Mouse (Mus musculus) forebrain, embryonic 13.5 days (tissue): ENCODE measurements around the gene E2f7. TPM values are rescaled to one million over a fixed set of nuclear protein-coding genes. Genes with fewer than 3 reads are reported as not detected.
A peak's percentile ranks its signal among the peaks of the same experiment; 100 is the strongest.

Experiments
- ATAC-seq: fragments of 200-750 bp; cut with Nextera tagmentation; 2 replicates; pipeline ENCODE4 v1.8.0; 2017
- H3K27ac ChIP-seq: fragments of 300-500 bp; sonication (generic); 2 replicates; pipeline ENCODE4 v1.5.1; 2015; ENCODE audit warnings: inconsistent platforms, mild to moderate bottlenecking, moderate library complexity
- H3K27me3 ChIP-seq: fragments of 300-500 bp; sonication (generic); 2 replicates; pipeline ENCODE4 v1.6.1; 2015; ENCODE audit warnings: mild to moderate bottlenecking, inconsistent platforms
- H3K36me3 ChIP-seq: fragments of 300-500 bp; sonication (generic); 2 replicates; pipeline ENCODE4 v1.6.1; 2015; ENCODE audit warnings: mild to moderate bottlenecking, inconsistent platforms; ENCODE audit not compliant: poor library complexity, severe bottlenecking
- H3K4me1 ChIP-seq: fragments of 300-500 bp; sonication (generic); 2 replicates; pipeline ENCODE4 v1.6.1; 2015; ENCODE audit warnings: inconsistent platforms
- H3K4me2 ChIP-seq: fragments of 300-500 bp; sonication (generic); 2 replicates; pipeline ENCODE4 v1.6.1; 2015; ENCODE audit warnings: inconsistent platforms, mild to moderate bottlenecking, moderate library complexity
- H3K4me3 ChIP-seq: fragments of 300-500 bp; sonication (generic); 2 replicates; pipeline ENCODE4 v1.5.1; 2015; ENCODE audit warnings: mild to moderate bottlenecking, inconsistent platforms
- H3K9ac ChIP-seq: fragments of 300-500 bp; sonication (generic); 2 replicates; pipeline ENCODE4 v1.6.1; 2015; ENCODE audit warnings: mild to moderate bottlenecking, inconsistent platforms
- H3K9me3 ChIP-seq: fragments of 300-500 bp; sonication (generic); replicated peaks from 2 replicates; pipeline ENCODE4 v1.6.1; 2016; ENCODE audit warnings: inconsistent platforms
- WGBS: fragments of 180-500 bp; shearing (Covaris S2); methylation state at CpG from one replicate; pipeline ENCODE4 v1.1.7; 2015; 5-methylcytosine and 5-hydroxymethylcytosine counted together
- polyA plus RNA-seq: library from polyadenylated mRNA; unstranded; fragments of >200 nt; fragmentation: Nextera tagmentation; extraction: Ambion mirVana; gene quantifications from 2 replicates; pipeline ENCODE4 v1.2.1, GENCODE M21; 2015

Gene E2f7
- polyA plus RNA-seq: 21.5 and 23.7 TPM in 2 replicates

DNA sequence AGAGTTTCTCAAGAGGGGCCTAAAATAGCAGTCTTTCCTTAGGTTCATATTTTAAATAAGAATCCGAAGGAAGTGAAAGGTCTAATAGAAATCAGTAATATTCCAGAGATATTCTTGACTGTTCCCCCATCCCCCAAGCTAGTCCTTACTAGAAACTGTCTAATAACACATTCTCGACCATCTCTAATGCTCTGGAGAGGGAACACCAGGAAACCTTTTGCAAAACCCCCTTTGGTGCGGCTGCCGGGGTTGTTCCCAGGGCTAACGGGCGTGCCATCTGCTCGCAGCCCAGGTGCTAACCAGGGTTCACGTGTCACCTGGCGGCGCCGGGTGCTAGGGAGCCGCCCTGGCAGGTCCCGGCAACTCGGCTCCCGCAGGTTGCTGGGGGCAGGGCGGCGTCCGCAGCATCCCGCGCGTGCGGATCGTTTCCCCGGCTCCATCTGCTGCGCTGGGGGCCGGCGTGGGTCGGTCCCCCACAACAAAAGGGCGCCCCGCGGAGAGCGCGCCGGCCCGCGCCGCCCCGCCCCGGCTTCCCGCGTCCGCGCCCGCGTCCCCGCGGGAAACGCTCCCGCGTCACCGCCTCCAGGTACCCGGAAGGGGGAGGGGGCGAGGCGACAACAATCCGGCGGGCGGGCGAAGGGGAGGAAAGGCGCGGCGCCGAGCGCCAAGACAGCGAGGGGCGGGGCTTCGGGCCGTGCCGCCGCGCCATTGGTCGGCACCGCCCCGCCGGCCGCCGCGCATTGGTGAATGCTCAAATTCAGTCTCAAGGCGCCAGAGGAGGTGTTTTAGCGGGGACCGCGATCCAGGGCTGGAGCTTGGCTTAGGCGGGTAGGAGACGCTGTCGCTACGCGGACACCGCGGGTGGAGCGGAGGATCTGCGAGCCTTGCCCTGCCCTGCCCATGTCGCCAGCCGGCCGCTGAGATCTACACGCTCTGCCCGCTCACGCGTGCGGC, at the start of gene E2f7:
E2f7 (plus strand) TSS at position 754 of the 954 bp plus-strand sequence.
- Histone ChIP-seq H3K27me3 (no peaks in the 10 kb centered on the region), H3K9ac (peak within 1 kb of the TSS; percentile 86), H3K36me3 (peaks cover 25% of the 10 kb centered on the region), H3K4me1 (peaks cover 22% of the 10 kb centered on the region), H3K4me3 (peak within 1 kb of the TSS; percentile 79), H3K4me2 (peak within 1 kb of the TSS; percentile 86), H3K27ac (peak within 1 kb of the TSS; percentile 69), H3K9me3 (no peaks in the 10 kb centered on the region)
- peak; percentile 98 for ATAC-seq
- WGBS: under 1% methylated on average over 76 of the region's 98 CpGs

DNA sequence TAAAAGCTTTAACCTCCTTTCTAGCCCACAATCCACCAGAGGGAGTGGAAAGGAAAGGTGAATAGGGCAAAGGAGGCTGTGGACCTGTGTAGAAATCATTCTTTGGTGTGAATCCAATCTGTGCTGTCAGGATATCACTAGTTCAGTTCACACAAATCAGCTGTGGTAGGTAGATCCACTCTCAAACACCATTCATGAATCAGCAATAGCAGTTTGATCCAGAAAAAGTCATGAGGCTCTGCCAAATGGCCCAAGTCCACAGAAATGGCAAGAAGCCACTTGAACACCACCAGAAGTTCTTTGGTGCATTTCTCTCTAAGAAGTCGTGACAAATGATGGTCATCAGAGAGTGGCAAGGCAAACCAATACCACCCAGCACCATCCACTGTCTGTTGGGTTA, 44.0 kb upstream of the E2f7 start:
- H3K27me3 ChIP-seq: no peaks in the 10 kb centered on the region
- no peaks in the 10 kb centered on the region for H3K4me1 ChIP-seq
- no peak overlapping the region for H3K27ac ChIP-seq
- H3K36me3 ChIP-seq: no peaks in the 10 kb centered on the region
- no peak for ATAC-seq
- no peak overlapping the region for H3K4me3 ChIP-seq
- no peak overlapping the region for H3K4me2 ChIP-seq
- no peak overlapping the region for H3K9ac ChIP-seq
- WGBS: 84% methylated on average over 1 of the region's 1 CpGs
- no peaks in the 10 kb centered on the region for H3K9me3 ChIP-seq

DNA sequence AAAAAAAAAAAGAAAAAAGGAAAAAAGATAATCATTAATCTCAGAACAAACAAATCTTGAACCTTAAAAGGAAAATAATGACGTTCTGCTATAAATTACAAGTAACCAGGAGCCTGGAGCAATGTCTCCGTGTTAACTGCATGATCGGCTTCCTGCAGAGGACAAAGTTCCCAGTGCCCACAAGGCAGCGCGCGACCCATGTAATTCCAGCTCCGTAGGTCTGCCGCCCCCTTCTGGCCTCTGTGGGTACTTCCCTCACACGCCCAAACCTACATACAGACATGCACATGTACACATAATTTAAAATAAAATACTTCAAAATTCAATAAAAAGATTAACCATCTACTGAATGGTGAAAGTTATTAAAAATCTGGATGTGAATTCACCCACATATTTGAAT, 39.6 kb upstream of the E2f7 start:
- Histone ChIP-seq H3K36me3 (no peaks in the 10 kb centered on the region), H3K9me3 (no peaks in the 10 kb centered on the region), H3K27me3 (no peaks in the 10 kb centered on the region), H3K27ac (no peak overlapping the region), H3K4me1 (no peaks in the 10 kb centered on the region), H3K4me3 (no peak overlapping the region), H3K9ac (no peak overlapping the region), H3K4me2 (no peak overlapping the region)
- no peak for ATAC-seq
- 54% methylated on average over 9 of the region's 9 CpGs for WGBS

DNA sequence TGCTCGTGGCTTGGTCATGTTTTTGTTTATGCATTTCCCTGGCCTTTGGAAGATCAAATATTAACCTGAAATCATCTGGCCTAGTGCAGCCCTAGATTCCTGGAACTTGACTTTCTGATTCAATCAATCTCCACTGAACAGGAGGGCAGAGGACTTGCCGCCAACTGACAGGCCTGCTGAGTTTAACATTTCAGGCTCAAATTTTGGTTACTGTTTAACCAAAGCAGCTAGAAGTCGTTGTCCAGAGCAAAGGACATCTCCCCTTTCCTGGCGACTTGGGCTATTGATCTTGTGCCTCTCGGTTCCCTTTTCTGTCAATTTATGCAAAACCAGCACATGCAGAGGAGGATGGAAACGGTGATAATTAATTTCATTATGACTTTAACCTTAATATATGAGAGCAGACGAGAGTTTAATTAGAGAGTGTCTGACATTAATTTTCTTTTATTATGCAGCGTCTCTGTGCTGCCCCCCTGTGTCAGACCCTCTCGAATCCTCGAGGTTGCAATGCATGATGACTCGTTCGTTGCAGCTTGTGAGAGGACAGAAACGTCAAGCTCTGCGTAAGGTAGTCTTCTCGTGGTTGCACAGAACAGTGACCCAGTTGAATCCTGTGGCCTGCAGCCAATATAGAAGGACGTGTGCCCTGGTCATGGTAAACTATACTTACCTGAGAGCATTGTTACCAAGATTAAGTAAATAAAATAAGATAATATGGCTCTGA, 37.7 kb upstream of the E2f7 start:
- Histone ChIP-seq H3K4me3 (no peak overlapping the region), H3K9ac (no peak overlapping the region), H3K27ac (no peak overlapping the region), H3K4me1 (no peaks in the 10 kb centered on the region), H3K36me3 (no peaks in the 10 kb centered on the region), H3K4me2 (no peak overlapping the region), H3K9me3 (no peaks in the 10 kb centered on the region), H3K27me3 (no peaks in the 10 kb centered on the region)
- 60% methylated on average over 16 of the region's 16 CpGs for WGBS
- peak; percentile 57 for ATAC-seq

DNA sequence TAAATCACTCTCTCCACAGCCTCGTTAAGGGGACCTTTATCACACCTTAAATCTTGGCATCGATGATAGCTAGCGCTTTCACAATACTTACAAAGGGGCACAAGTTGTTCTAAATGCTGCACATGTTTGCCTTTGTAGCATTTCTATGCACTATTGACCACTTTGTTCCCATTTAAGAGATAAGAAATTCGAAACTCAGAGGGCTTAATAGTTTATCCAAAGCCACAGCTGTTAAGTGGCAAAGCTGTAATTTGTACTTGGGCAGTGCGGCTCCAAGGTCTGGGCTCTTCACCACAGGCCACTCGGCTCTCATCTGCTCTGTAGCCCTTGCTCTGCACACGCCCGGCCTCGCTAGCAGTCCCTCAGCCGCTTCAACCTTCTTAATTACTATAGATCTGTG, 28.4 kb upstream of the E2f7 start:
- Histone ChIP-seq H3K27me3 (no peaks in the 10 kb centered on the region), H3K36me3 (no peaks in the 10 kb centered on the region), H3K4me1 (peaks cover 5% of the 10 kb centered on the region), H3K27ac (no peak overlapping the region), H3K9ac (no peak overlapping the region), H3K4me3 (no peak overlapping the region), H3K4me2 (no peak overlapping the region), H3K9me3 (no peaks in the 10 kb centered on the region; the same call in 1 of the 2 replicates)
- 43% methylated on average over 10 of the region's 10 CpGs for WGBS
- peak; percentile 55; the same call in 1 of the 2 replicates for ATAC-seq

DNA sequence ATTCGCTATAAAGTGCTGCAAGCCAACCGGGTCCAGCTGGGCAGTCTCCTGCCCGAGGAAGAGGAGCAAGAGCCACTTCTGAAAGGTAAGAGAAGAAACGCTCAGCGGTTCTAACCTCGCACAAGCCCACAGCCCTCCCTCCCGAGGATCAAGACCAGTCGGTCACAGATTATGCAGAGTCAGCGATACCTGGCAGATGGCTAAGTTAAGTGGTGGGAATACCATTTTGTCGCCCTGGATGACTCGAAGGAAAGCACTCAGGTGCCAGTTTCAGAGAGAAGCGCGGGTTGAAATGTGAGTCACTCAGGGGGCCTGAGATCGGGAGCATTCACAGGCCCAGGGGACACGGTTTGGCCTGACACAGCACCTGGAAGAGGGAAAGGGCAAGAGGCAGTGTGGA, 18.8 kb upstream of the E2f7 start:
- H3K9me3 ChIP-seq: no peaks in the 10 kb centered on the region
- H3K27ac ChIP-seq: no peak overlapping the region
- H3K27me3 ChIP-seq: no peaks in the 10 kb centered on the region
- H3K4me3 ChIP-seq: no peak overlapping the region
- H3K4me2 ChIP-seq: no peak overlapping the region
- WGBS: 90% methylated on average over 15 of the region's 15 CpGs
- H3K36me3 ChIP-seq: no peaks in the 10 kb centered on the region
- ATAC-seq: no peak
- H3K9ac ChIP-seq: no peak overlapping the region
- H3K4me1 ChIP-seq: no peaks in the 10 kb centered on the region

DNA sequence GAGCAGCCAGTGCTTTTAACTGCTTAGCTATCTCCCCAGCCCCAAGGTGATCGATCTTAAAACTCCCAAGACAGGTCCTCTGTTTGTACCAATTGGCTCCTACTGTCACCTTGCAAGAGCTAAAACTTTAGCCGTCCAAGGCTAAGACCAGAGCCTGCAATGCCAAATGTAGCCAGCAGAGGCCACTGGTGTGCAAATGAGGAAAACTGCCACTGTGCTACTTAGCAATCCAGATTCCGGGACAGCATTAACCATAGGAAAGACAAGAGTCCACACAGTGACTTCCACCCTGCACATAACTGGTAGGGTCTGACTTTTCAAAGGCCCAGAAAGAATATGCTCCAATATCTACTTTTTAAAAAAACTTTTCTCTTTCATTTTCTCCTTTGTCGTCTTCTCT, 17.4 kb upstream of the E2f7 start:
- Histone ChIP-seq H3K27ac (no peak overlapping the region), H3K4me2 (no peak overlapping the region), H3K9me3 (no peaks in the 10 kb centered on the region), H3K9ac (no peak overlapping the region), H3K36me3 (no peaks in the 10 kb centered on the region), H3K27me3 (no peaks in the 10 kb centered on the region), H3K4me1 (no peaks in the 10 kb centered on the region), H3K4me3 (no peak overlapping the region)
- ATAC-seq: no peak
- 52% methylated on average over 4 of the region's 4 CpGs for WGBS

DNA sequence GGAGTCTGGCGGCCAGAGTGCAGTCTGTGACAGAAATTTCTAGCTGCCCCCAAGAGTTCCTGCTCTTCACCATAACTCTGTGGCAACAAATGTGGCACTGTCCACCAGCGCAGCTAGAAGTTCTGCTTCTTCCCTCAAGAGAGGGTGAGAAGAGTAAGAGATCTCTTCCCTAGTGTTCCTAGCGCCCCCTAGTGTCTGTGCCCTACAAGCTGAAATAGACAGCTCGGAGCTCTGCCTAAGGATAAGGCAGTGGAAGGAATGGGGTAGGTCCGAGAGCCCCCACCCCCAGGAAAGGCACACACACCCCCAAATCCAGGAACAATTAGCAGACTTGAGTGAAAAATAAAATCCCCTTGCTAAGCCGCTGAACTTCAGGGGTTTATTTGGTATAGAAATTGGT, 11.9 kb upstream of the E2f7 start:
- Histone ChIP-seq H3K4me2 (no peak overlapping the region), H3K4me1 (no peaks in the 10 kb centered on the region), H3K27ac (no peak overlapping the region), H3K9ac (no peak overlapping the region), H3K27me3 (no peaks in the 10 kb centered on the region), H3K9me3 (no peaks in the 10 kb centered on the region), H3K4me3 (no peak overlapping the region), H3K36me3 (no peaks in the 10 kb centered on the region)
- ATAC-seq: peak; percentile 61; the same call in 1 of the 2 replicates
- 24% methylated on average over 6 of the region's 6 CpGs for WGBS

DNA sequence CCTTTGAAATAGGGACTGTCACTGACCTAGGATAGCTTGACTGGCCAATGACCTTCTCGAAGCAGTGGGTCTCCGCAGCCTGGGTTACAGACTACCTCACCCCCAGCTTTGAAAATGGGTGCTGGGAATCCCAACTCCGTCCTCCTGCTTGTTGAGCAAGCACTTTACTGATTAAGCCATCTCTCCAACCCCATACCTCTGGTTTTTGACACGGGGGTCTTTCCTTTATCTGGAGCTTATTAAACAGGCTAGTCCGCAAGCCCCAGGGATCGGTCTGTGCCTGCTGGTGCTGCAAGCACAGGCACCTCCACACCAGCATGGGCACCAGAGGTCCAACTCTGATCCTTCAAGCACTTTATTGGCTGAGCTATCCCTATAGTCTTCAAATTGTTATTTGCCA, 1.5 kb upstream of the E2f7 start:
- 86% methylated on average over 6 of the region's 6 CpGs for WGBS
- Histone ChIP-seq H3K4me2 (no peak overlapping the region), H3K27ac (no peak overlapping the region), H3K9me3 (no peaks in the 10 kb centered on the region), H3K4me3 (no peak overlapping the region), H3K9ac (no peak overlapping the region), H3K4me1 (peaks cover 22% of the 10 kb centered on the region), H3K27me3 (no peaks in the 10 kb centered on the region), H3K36me3 (peaks cover 13% of the 10 kb centered on the region)
- ATAC-seq: no peak

DNA sequence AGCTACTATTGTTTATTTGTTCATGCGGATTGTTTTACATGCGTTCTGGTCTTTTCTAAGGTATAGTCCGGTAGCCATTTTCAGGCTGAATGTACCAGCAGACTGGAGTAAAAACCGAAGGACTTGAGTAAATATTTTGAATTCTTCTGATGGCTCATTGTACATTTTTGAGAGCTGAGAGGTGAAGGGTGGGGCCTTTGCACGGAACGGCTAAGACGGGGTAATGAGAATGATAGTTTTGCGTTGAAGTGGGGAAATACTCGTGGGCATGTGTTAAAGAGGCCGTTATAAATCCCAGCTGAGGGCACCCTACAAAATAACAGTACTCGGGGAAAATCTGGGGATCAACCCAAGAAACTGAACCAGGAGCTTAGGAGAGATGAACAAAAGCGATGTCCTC, 1.1 kb upstream of the E2f7 start:
- H3K27ac ChIP-seq: no peak overlapping the region
- H3K27me3 ChIP-seq: no peaks in the 10 kb centered on the region
- WGBS: 58% methylated on average over 12 of the region's 12 CpGs
- peaks cover 22% of the 10 kb centered on the region for H3K4me1 ChIP-seq
- peaks cover 17% of the 10 kb centered on the region for H3K36me3 ChIP-seq
- H3K9ac ChIP-seq: peak overlapping the region; percentile 86; the same call in 1 of the 2 replicates
- no peaks in the 10 kb centered on the region for H3K9me3 ChIP-seq
- H3K4me2 ChIP-seq: peak overlapping the region; percentile 86
- H3K4me3 ChIP-seq: no peak overlapping the region
- ATAC-seq: no peak

DNA sequence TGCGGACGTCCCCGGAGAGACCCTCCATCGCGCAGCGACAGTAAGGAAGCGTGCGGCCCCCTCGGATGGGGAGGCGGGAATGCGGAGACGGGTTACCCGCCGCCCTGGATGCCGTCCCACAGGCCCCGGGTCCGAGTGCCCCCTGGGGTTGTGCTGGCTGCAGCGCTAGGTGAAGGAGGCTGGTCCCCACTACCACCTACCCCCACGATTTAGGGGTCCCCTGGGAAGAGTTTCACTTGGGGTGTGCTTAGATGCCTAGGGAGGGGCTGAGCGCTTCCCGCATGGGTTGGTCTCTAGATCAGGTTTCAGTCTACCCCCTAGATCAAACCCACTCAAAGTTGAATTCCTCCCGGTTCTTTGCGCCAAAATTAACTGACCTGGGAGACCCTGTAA, 397 bp downstream of the E2f7 start:
- peak overlapping the region; percentile 69 for H3K27ac ChIP-seq
- H3K4me2 ChIP-seq: peak overlapping the region; percentile 86
- peaks cover 29% of the 10 kb centered on the region for H3K36me3 ChIP-seq
- no peaks in the 10 kb centered on the region for H3K27me3 ChIP-seq
- peak overlapping the region; percentile 86 for H3K9ac ChIP-seq
- peak; percentile 61; the same call in 1 of the 2 replicates for ATAC-seq
- H3K9me3 ChIP-seq: no peaks in the 10 kb centered on the region
- H3K4me3 ChIP-seq: peak overlapping the region; percentile 79
- H3K4me1 ChIP-seq: peaks cover 22% of the 10 kb centered on the region
- WGBS: 0% methylated on average over 23 of the region's 23 CpGs

DNA sequence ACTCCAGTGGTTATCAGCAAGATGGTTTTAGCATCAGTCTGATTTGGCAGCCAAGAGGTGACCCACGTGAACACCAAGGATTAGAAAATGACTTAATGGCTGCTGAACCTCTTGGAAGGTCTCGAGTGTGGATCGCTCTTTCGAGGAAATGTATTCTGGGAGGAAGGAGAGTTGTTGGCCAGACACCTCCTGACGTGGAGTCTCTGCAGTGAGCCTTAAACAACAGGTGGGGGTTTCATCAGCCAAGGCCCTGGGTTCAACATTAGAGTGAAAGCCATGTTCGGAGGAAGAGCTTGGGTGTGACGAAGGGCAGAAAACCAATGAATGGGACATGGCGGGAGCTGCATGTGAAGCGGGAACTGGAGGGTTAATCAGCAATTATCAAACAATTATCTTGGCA, 3.8 kb downstream of the E2f7 start:
- Histone ChIP-seq H3K27ac (no peak overlapping the region), H3K4me3 (no peak overlapping the region), H3K27me3 (no peaks in the 10 kb centered on the region), H3K4me2 (no peak overlapping the region), H3K9me3 (no peaks in the 10 kb centered on the region), H3K4me1 (peaks cover 22% of the 10 kb centered on the region), H3K9ac (no peak overlapping the region), H3K36me3 (peaks cover 64% of the 10 kb centered on the region)
- WGBS: 92% methylated on average over 9 of the region's 9 CpGs
- ATAC-seq: no peak
